Mouse (Mus musculus) layer of hippocampus, postnatal 36 days (tissue): Measurements from ENCODE around the gene Tmem145. TPM values are rescaled to one million over a fixed set of nuclear protein-coding genes. Genes with fewer than 3 reads are reported as not detected.
A peak's percentile ranks its signal among the peaks of the same experiment; 100 is the strongest.
"Not testable (repeated sequence)": the region's sequence is repeated elsewhere in the genome, so short reads cannot be mapped to it uniquely, and the experiment has no call there.

Experiments used
- DNase-seq, 2 experiments: peaks; one replicate each; pipeline ENCODE4 v3.0.0; 2022
- total RNA-seq, 2 experiments: library from RNA; stranded (reverse); gene quantifications; 2 replicates each; pipeline ENCODE4 v1.2.3; 2021

Gene Tmem145
- total RNA-seq, 2 experiments from 2014 or later = 24.5 to 26.0 TPM

DNA sequence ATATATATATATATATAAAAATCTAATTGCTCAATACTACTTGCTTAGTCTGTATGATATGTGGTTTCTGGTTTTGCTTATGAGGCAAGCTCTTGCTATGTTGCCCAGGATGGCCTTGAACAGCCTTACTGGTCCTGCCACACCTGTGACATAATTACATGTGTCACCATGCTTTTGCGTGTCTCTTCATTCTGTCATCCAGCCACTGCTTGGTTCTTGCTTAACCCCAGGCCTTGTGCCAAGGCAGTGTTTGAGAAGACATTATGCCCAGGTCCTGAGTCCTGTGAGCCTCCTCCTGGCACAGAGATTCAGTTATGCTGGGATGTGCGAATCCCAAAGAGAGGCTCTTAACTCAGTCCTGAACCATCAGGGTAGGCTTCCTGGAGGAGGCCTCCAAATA lies 17.3 kb downstream of the Tmem145 start:
- DNase-seq = no peak

GRCm38 (mm10) chr7:25325431-25325830 lies 19.5 kb downstream of the Tmem145 start:
- not testable (repeated sequence) for DNase-seq

GRCm38 (mm10) chr7:25326233-25326632 lies 20.3 kb downstream of the Tmem145 start:
- no peak for DNase-seq

GRCm38 (mm10) chr7:25333596-25334307 lies 27.8 kb downstream of the Tmem145 start:
- peak; percentile 51 to 52 for DNase-seq

DNA sequence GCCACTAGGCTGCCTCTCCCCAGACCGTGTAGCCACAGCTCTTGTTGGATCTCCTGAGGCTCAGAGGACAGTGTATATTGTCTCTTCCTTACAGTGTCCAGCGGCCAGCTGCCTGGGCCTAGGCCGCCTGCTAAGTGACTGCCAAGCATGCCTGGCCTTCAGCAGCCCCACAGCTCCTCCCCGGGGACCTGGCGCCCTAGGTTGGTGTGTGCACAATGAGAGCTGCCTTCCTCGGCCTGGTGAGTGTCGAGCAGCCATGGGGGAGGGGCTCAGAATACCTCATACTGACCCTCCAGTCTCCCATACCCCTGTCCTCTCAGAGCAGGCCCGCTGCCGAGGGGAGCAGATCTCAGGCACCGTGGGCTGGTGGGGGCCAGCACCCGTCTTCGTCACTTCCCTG lies 28.6 kb downstream of the Tmem145 start:
- no peak for DNase-seq

DNA sequence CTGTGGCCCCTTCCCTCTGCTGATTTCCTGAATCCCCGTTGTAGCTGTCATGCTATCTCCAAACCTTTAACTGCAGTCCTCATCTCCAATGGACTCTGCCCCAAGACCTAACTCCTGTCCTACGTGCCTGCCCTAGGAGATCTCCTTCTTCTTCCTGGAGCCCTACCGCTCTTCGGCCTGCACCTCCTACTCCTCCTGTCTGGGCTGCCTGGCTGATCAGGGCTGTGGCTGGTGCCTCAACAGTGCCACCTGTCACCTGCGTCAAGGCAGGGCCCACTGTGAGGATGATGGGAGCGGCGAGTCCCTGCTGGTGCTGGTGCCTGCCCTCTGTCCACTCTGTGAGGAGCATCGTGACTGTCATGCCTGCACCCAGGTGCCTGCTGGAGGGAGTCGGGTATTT lies 33.4 kb downstream of the Tmem145 start:
- no peak for DNase-seq

GRCm38 (mm10) chr7:25341000-25341784 lies 35.3 kb downstream of the Tmem145 start:
- DNase-seq = no peak

GRCm38 (mm10) chr7:25348861-25349260 lies 43.0 kb downstream of the Tmem145 start:
- DNase-seq = no peak

DNA sequence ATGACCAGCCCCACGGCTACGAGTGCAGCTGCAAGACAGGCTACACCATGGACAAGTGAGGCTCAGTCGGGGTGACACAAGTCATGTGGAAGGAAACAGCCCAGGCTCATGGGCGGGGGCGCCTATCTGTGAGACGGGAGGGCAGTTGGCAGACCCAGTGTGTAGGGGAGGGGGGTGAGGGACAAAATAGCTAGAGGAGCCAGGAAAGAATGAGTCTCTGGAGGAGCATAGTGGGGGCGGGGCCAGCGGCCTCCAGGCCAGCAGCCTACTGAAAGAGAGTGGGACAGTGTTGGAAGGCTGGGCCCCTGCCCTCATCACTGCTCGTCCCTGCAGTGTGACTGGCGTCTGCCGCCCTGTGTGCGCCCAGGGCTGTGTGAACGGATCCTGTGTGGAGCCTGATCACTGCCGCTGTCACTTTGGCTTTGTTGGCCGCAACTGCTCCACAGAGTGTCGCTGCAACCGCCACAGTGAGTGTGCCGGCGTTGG lies 52.9 kb downstream of the Tmem145 start:
- no peak for DNase-seq

GRCm38 (mm10) chr7:25363151-25363550 lies 57.2 kb downstream of the Tmem145 start:
- no peak for DNase-seq

DNA sequence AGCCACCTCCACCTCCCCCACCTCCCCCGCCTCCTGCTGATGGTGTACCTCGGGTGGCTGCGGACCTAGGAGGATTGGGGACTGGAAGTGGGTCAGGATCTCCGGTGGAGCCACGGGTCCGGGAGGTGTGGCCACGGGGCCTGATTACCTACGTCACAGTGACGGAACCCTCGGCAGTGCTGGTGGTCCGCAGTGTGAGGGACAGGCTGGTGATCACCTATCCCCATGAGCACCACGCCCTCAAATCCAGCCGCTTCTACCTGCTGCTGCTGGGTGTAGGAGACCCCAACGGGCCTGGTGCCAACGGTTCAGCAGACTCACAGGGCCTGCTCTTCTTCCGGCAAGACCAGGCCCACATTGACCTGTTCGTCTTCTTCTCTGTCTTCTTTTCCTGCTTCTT lies 57.7 kb downstream of the Tmem145 start:
- DNase-seq = no peak

Other genes with a start within 250 kb of the Tmem145 start
- gene Grik5, start 233.8 kb upstream of the Tmem145 start, total RNA-seq = 100 to 1,000 TPM; 234 to 242 TPM
- gene Zfp574, start 233.5 kb upstream of the Tmem145 start, total RNA-seq = 10 to 100 TPM; 28.4 to 30.0 TPM
- gene Pou2f2, start 126.4 kb upstream of the Tmem145 start, total RNA-seq = 1 to 10 TPM; 9.4 to 9.6 TPM
- 10 to 100 TPM; 26.1 to 28.0 TPM for gene Dedd2, start 85.5 kb upstream of the Tmem145 start, total RNA-seq
- 10 to 100 TPM; 11.6 to 12.5 TPM for gene Zfp526, start 84.7 kb upstream of the Tmem145 start, total RNA-seq
- 100 to 1,000 TPM; 195 to 201 TPM for gene Gsk3a, start 68.3 kb upstream of the Tmem145 start, total RNA-seq
- 10 to 100 TPM; 34.3 to 35.4 TPM for gene Erf, start 55.3 kb upstream of the Tmem145 start, total RNA-seq
- gene Cic, start 38.4 kb upstream of the Tmem145 start, total RNA-seq = 100 to 1,000 TPM; 173 to 213 TPM
- gene Pafah1b3, start 8.1 kb upstream of the Tmem145 start, total RNA-seq = 10 to 100 TPM; 21.2 to 25.9 TPM
- gene Prr19, start 4.7 kb upstream of the Tmem145 start, total RNA-seq = not detected
- 10 to 100 TPM; 95.3 to 95.9 TPM for gene Megf8, start 11.1 kb downstream of the Tmem145 start, total RNA-seq
- not detected for gene Cnfn, start 63.6 kb downstream of the Tmem145 start, total RNA-seq
- gene Lipe, start 92.6 kb downstream of the Tmem145 start, total RNA-seq = 10 to 100 TPM in 1 of 2 experiments, 1 to 10 TPM in 1; 7.3 to 10.4 TPM
- not detected for gene Cxcl17, start 106.8 kb downstream of the Tmem145 start, total RNA-seq
- 1 to 10 TPM; 2.8 to 3.0 TPM for gene Ceacam1, start 171.5 kb downstream of the Tmem145 start, total RNA-seq
- gene Ceacam2, start 233.8 kb downstream of the Tmem145 start, total RNA-seq = under 1 TPM; 0.20 to 0.52 TPM